Mouse (Mus musculus): ENCODE data around the gene Ccdc9.
A peak's percentile ranks its signal among the peaks of the same experiment; 100 is the strongest.
"Not testable (repeated sequence)": the region's sequence is repeated elsewhere in the genome, so short reads cannot be mapped to it uniquely, and the experiment has no call there.

The Ccdc9 gene

GRCm38 (mm10) chr7:16307141-16307540 is 20.5 kb upstream of the Ccdc9 start:
- DNase-seq, result not testable (repeated sequence)

- DNase-seq, result peak; percentile 95
Observed at GRCm38 (mm10) chr7:16299419-16300035, 12.9 kb upstream of the Ccdc9 start.

GRCm38 (mm10) chr7:16298927-16299326 is 12.3 kb upstream of the Ccdc9 start:
- DNase-seq, result no peak

GRCm38 (mm10) chr7:16297616-16298015 is 11.0 kb upstream of the Ccdc9 start:
- DNase-seq, result no peak

- peak; percentile 87 for DNase-seq
Observed at GRCm38 (mm10) chr7:16296766-16297390, 10.3 kb upstream of the Ccdc9 start.

- no peak for DNase-seq
Observed at GRCm38 (mm10) chr7:16296146-16296545, 9.6 kb upstream of the Ccdc9 start.

- DNase-seq, result peak; percentile 78
Observed at GRCm38 (mm10) chr7:16295321-16295900, 8.8 kb upstream of the Ccdc9 start.

DNA sequence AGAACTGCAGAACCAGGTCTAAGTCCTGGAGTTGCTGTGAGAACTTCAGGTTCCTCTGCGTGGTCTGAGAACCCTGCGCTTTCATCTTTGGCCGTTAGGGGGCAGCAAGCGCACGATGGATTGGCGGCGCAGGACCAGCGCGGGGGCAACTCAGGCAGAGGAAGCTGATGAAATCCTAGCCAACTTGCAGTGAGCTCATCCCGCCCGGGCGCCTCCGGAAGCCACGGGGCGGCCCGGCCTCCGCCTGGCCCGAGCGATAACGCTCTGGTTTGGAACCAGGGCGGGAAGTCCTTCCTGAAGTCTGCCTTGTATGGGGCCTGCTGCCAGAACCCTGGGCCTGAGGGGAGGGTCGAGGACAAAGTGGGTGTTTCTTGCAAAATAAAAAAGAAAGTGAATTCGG is 8.2 kb upstream of the Ccdc9 start:
- peak; percentile 94 for DNase-seq

DNA sequence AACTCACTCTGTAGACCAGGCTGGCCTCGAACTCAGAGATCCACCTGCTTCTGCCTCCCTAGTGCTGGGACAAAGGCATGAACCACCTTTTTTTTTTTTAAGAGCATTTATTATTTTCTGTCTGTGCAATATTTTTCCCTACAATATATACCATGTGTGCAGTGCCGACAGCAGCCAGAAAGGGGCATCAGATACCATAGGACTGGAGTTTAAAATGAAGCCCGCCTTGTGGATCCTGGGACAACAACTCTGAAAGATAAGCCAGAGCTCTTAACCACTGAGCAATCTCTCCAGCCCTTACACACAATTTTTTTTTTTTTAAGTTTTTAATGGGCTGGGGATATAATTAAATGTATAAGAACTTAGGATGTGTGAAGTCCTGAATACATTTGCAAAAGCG is 7.8 kb upstream of the Ccdc9 start:
- no peak for DNase-seq

DNA sequence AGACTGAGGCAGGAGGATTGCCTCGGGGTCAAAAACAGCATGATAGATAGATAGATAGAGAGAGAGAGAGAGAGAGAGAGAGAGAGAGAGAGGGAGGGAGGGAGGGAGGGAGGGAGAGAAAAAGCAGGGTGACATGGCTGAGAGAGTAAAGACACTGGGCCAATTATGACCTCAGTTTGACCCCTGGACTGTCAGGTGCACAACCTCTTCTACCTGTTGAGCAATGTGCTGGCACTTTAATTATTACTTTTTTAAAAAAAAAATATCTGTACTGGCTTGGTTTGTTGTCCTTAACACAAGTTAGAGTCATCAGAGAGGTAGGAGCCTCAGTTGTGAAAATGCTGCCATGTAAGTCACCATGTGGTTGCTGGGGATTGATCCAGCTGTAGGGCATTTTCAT is 1.2 kb upstream of the Ccdc9 start:
- no peak for DNase-seq

- DNase-seq, result no peak
Observed at GRCm38 (mm10) chr7:16287016-16287415, 421 bp upstream of the Ccdc9 start.

- peak; percentile 59 for DNase-seq
Observed at GRCm38 (mm10) chr7:16285450-16286025, 1.1 kb downstream of the Ccdc9 start.

DNA sequence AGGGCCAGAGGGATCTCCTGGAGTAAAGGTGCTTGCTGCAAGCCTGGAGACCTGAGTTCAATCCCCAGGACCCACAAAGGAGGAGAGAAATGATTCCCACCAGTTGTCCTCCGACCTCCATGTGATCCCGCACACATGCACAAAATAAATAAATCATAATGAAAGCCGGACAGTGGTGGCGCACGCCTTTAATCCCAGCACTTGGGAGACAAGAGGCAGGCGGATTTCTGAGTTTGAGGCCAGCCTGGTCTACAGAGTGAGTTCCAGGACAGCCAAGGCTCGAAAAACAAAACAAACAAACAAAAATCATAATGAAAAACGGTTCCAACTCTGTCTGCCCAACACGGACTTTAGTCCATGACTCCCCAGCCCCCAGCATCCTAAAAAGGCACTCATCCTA is 1.7 kb downstream of the Ccdc9 start:
- no peak for DNase-seq

GRCm38 (mm10) chr7:16284001-16284400 is 2.6 kb downstream of the Ccdc9 start:
- no peak for DNase-seq

GRCm38 (mm10) chr7:16282334-16282733 is 4.3 kb downstream of the Ccdc9 start:
- no peak for DNase-seq

GRCm38 (mm10) chr7:16280721-16281120 is 5.9 kb downstream of the Ccdc9 start:
- DNase-seq, result no peak

DNA sequence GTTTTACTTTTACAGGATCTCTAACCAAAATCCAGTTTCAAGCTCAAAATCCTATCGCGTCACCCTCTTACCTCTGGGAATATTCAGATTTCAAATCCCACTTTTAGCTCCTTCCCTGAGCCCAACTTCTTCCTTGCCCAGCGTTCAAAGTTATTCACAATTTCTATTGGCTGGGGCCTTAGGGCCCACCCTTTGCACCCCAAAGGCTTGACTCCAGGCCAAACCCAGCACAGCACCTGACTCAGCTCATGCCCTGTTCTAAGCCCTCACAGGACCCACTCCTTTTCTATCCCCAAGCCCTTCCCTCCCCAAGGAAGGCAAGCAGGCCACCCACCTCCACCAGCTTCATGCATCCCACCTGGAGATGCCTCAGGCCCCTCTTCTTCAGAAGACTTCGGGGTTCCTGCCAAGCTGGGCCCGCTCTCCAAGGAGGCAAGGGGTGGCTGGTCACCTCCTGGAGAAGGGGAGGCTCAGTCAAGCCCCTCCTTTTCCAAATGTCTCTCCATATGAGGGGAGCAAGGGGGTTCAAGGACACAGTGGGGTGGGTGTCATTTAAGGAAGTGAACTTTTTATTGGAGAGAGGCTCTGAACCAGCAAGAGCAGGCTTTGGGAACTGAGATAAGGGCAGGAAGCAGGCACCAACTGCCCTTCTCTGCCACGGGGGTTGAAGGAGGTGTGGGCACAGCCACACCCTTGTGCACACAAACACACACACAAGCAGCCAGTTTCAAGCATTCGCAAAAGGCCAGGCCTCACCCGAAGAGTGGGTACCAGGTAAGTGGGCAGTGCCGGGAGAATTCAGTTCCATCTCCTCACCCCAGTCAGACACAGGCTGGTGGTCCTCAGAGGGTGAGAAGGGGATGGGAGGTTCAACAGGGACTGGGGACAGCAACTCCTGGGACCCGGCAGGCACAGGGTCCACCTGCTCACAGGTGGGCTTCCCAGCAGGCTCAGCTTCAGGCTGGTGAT is 11.4 kb downstream of the Ccdc9 start:
- no peak for DNase-seq

DNA sequence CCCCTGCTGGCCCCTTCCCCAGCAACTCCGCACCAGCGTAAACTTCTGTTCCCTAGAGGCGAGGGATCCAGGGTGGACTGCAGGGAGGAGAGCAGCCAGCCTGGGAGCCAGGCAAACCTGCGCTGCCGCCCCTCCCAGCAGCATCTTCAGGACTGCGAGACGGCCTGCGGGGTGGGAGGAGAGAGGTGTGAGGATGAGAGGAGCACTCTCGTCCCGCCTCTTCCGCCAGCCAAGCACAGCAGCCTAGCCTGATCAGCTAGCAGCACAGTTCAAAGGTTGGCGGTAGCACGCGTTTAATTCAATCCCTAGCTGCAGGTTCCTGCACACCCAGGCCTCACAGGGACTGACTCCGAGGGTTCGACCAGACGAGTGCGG is 12.8 kb downstream of the Ccdc9 start:
- peak; percentile 72 for DNase-seq

DNA sequence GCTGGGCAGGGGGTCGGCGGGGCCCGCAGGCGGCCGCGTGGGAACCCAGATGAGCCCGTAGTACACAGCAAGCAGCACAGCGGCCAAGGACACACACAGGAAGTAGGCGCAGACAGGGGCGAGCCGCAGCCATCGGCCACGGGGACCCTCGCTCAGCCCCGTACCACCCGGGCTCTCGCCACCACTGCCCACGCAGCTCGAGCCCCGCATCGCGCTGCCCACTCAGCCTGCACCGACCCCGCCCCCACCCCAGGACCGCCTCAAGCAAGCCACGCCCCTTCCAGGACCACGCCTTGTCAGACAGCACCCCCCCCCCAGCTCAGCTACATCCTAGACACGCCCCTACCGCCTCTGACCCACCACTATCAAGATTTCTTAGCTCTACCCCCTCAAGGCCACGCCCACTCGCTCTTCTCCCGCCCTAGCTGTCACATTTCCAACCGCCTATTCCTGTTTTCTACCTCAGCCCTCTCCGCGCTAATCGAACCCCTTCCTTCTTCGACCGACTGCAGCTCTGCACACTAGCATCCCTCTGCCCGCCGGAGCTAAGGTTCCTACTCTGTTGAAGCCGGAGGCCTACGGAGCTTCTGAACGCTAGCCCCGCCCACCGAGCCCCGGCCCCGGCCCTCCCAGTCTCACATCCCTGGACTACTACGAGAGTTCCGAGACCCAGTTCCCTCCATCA is 13.4 kb downstream of the Ccdc9 start, which contains the start of gene Inafm1:
Gene Inafm1 (minus strand): TSS at position 537 of the 685 bp plus-strand sequence.
- DNase-seq, result peak; percentile 87

DNA sequence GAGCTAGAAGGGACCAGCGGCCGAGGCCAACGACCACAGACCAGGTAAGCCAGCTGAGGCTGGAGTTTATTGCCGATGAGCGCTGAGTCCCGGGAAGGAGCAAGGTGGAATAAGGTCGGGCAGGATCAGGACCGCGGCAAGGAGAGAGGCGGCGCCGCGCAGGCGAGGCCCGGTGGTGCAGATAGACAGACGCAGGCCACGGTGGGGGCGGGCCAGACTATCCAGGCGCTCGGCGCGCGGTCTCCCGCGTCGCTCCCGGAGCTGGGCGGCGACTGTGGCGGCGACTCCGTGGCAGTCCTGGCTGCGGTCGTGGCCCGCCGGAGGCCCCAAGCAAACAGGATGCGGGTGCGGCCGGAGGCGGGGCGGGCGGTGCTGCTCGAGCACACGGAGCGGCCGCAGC is 13.9 kb downstream of the Ccdc9 start:
- DNase-seq, result peak; percentile 78

GRCm38 (mm10) chr7:16271139-16271538 is 15.5 kb downstream of the Ccdc9 start:
- no peak for DNase-seq

DNA sequence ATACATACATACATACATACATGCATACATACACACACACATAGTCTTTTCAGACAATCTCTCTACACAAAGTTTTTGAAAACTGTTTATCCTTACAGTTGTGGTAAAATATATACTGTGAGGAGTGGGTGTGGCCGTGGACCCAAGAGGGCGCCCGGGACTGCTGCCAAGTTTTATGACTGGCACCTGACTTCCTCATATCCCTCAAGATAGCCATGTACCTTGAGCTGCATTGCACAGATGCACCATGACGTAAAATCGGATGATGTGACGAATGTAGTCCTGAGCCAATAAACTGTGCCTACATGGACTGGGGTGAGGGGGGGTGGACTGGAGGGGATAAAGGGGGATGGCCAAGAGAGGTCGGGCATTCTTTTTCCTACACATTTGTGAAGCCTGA is 20.0 kb downstream of the Ccdc9 start:
- DNase-seq, result not testable (repeated sequence)

Measured in cerebellum, adult 11 months (tissue).